Mouse (Mus musculus): ENCODE data around the gene Tfr2. TPM values are rescaled to one million over a fixed set of nuclear protein-coding genes. Genes with fewer than 3 reads are reported as not detected.
A peak's percentile ranks its signal among the peaks of the same experiment; 100 is the strongest.
"Not testable (repeated sequence)": the region's sequence is repeated elsewhere in the genome, so short reads cannot be mapped to it uniquely, and the experiment has no call there.

Gene Tfr2
- total RNA-seq, 2 experiments from 2014 or later: 0.06 TPM; not detected in 1

GRCm38 (mm10) chr5:137610056-137610455, 40.4 kb downstream of the Tfr2 start:
- intact Hi-C loops (cut with DNase I; ENCODE audit: low total_unique reads): no loop called here
- DNase-seq: no peak

GRCm38 (mm10) chr5:137610548-137611244, 41.1 kb downstream of the Tfr2 start:
- intact Hi-C loops (cut with DNase I; ENCODE audit: low total_unique reads): no loop called here
- DNase-seq: peak; percentile 92

- intact Hi-C loops (cut with DNase I; ENCODE audit: low total_unique reads): no loop called here
- peak; percentile 89 for DNase-seq
Measured at GRCm38 (mm10) chr5:137611245-137611602, 41.6 kb downstream of the Tfr2 start.

GRCm38 (mm10) chr5:137613076-137613475, 43.4 kb downstream of the Tfr2 start:
- DNase-seq: no peak
- intact Hi-C loops (cut with DNase I; ENCODE audit: low total_unique reads): no loop called here

GRCm38 (mm10) chr5:137613550-137613949, 43.9 kb downstream of the Tfr2 start, which contains the start of gene Pcolce:
Gene Pcolce, minus strand, starts transcription at chr5:137613784.
- intact Hi-C loops (cut with DNase I; ENCODE audit: low total_unique reads): no loop called here
- peak; percentile 58 for DNase-seq

GRCm38 (mm10) chr5:137614921-137615320, 45.3 kb downstream of the Tfr2 start:
- intact Hi-C loops (cut with DNase I; ENCODE audit: low total_unique reads); DNase-seq: not testable (repeated sequence)

GRCm38 (mm10) chr5:137615347-137615746, 45.7 kb downstream of the Tfr2 start:
- DNase-seq: no peak
- intact Hi-C loops (cut with DNase I; ENCODE audit: low total_unique reads): no loop called here

- intact Hi-C loops (cut with DNase I; ENCODE audit: low total_unique reads): loop anchor here (2.0 kb wide), 1 partner anchor 21 kb away; no protein-coding TSS in a partner anchor
- no peak for DNase-seq
Measured at GRCm38 (mm10) chr5:137623937-137624530, 54.4 kb downstream of the Tfr2 start.

- DNase-seq: no peak
- intact Hi-C loops (cut with DNase I; ENCODE audit: low total_unique reads): no loop called here
Measured at GRCm38 (mm10) chr5:137627991-137628390, 58.4 kb downstream of the Tfr2 start.

GRCm38 (mm10) chr5:137628498-137629305, 59.1 kb downstream of the Tfr2 start, which contains the start of the genes Fbxo24, Lrch4 and Gm20605:
Gene Fbxo24, minus strand, starts transcription at chr5:137629002.
Gene Lrch4, plus strand, starts transcription at chr5:137629121.
Gene Gm20605, plus strand, starts transcription at chr5:137629175.
- intact Hi-C loops (cut with DNase I; ENCODE audit: low total_unique reads): no loop called here
- peak; percentile 99 for DNase-seq

- no peak for DNase-seq
- intact Hi-C loops (cut with DNase I; ENCODE audit: low total_unique reads): no loop called here
Measured at GRCm38 (mm10) chr5:137629306-137629721, 59.7 kb downstream of the Tfr2 start.

- DNase-seq: no peak
- intact Hi-C loops (cut with DNase I; ENCODE audit: low total_unique reads): loop anchor here (10.0 kb wide), 1 partner anchor 105 kb away; no protein-coding TSS in a partner anchor
Measured at GRCm38 (mm10) chr5:137629906-137630545, 60.4 kb downstream of the Tfr2 start.

GRCm38 (mm10) chr5:137630602-137631001, 61.0 kb downstream of the Tfr2 start:
- intact Hi-C loops (cut with DNase I; ENCODE audit: low total_unique reads): loop anchor here (10.0 kb wide), 1 partner anchor 106 kb away; no protein-coding TSS in a partner anchor

GRCm38 (mm10) chr5:137631171-137631570, 61.5 kb downstream of the Tfr2 start:
- intact Hi-C loops (cut with DNase I; ENCODE audit: low total_unique reads): loop anchor here (10.0 kb wide), 1 partner anchor 106 kb away; no protein-coding TSS in a partner anchor
- no peak for DNase-seq

More at GRCm38 (mm10) chr5:137630602-137631001, 61.0 kb downstream of the Tfr2 start:
- DNase-seq: no peak

- no peak for DNase-seq
- intact Hi-C loops (cut with DNase I; ENCODE audit: low total_unique reads): loop anchor here (10.0 kb wide), 1 partner anchor 107 kb away; no protein-coding TSS in a partner anchor
Measured at GRCm38 (mm10) chr5:137631591-137631990, 62.0 kb downstream of the Tfr2 start.

- no peak for DNase-seq
- intact Hi-C loops (cut with DNase I; ENCODE audit: low total_unique reads): loop anchor here (10.0 kb wide), 1 partner anchor 109 kb away; no protein-coding TSS in a partner anchor
Measured at GRCm38 (mm10) chr5:137633397-137634084, 63.9 kb downstream of the Tfr2 start.

Measured in gastrocnemius, postnatal 14 days (tissue).